ENCODE assay signal across 11 mouse cellular contexts in genomic region chr8:71130411-71131261, GRCm38 (mm10).
A peak's percentile ranks its signal among the peaks of the same experiment; 100 is the strongest.
DNase-seq lines count a peak whose midpoint lies in the region; ATAC-seq lines count a peak whose summit lies in the region.
"Had no signal": no experiment of that assay in that cellular context is flagged by ENCODE, and none has a peak within 500 bp of the region (broad histone marks: within the 10 kb centered on the region; RNA-seq: fewer than 3 reads in every experiment).

No protein-coding gene starts in this region.

- no peak for DNase-seq in heart, postnatal 10 days
- DNase-seq in ES-CJ7 (ENCODE audit: low read depth, low spot score): peak; percentile 14
- no peak for DNase-seq in midbrain, embryonic 14.5 days
- no peak for DNase-seq in cerebellum, adult 11 months
- DNase-seq in cerebellum, postnatal 36 days: no peak
- DNase-seq: adrenal gland, postnatal 14 days; gastrocnemius, adult 2 months; liver, postnatal 0 days had no signal

- no peak overlapping the region for H3K27ac ChIP-seq in heart, embryonic 15.5 days
- no peak overlapping the region for H3K27ac ChIP-seq in hindbrain, embryonic 12.5 days
- H3K27ac ChIP-seq in midbrain, embryonic 14.5 days (replicated peaks; ENCODE audit: low read depth, low read length): no peak overlapping the region
- H3K27ac ChIP-seq: gastrocnemius, adult 2 months had no signal

- H3K4me2 ChIP-seq in heart, embryonic 15.5 days: no peak overlapping the region
- no peak overlapping the region for H3K4me2 ChIP-seq in hindbrain, embryonic 12.5 days (replicated peaks)
- H3K4me2 ChIP-seq in midbrain, embryonic 14.5 days (ENCODE audit: low read length): no peak overlapping the region

- 52% methylated on average over 4 of the region's 4 CpGs for WGBS in heart, embryonic 15.5 days
- 64% methylated on average over 4 of the region's 4 CpGs for WGBS in hindbrain, embryonic 12.5 days
- 64% methylated on average over 4 of the region's 4 CpGs for WGBS in midbrain, embryonic 14.5 days

- no peaks in the 10 kb centered on the region for H3K9me3 ChIP-seq in heart, embryonic 15.5 days (replicated peaks)
- H3K9me3 ChIP-seq in hindbrain, embryonic 12.5 days (replicated peaks): no peaks in the 10 kb centered on the region
- no peaks in the 10 kb centered on the region for H3K9me3 ChIP-seq in midbrain, embryonic 14.5 days (ENCODE audit: control insufficient read depth, low read length)

- no peak overlapping the region for H3K9ac ChIP-seq in heart, embryonic 15.5 days
- H3K9ac ChIP-seq in hindbrain, embryonic 12.5 days: no peak overlapping the region
- no peak overlapping the region for H3K9ac ChIP-seq in midbrain, embryonic 14.5 days (replicated peaks; ENCODE audit: low read length)
- H3K9ac ChIP-seq: liver, postnatal 0 days had no signal

- peak; percentile 72 for ATAC-seq in heart, embryonic 15.5 days (replicated peaks; ENCODE audit: insufficient number of reproducible peaks, insufficient read depth, low FRiP score, low read depth)
- peak; percentile 73 for ATAC-seq in hindbrain, embryonic 12.5 days (ENCODE audit: low FRiP score)
- peak; percentile 59 for ATAC-seq in midbrain, embryonic 14.5 days (ENCODE audit: low FRiP score, low TSS enrichment)
- no peak for ATAC-seq in inflammation-experienced regulatory T-cells, adult 6 months
- ATAC-seq: liver, postnatal 0 days had no signal

- no peak overlapping the region for H3K4me3 ChIP-seq in heart, embryonic 15.5 days
- H3K4me3 ChIP-seq in hindbrain, embryonic 12.5 days: no peak overlapping the region
- no peak overlapping the region for H3K4me3 ChIP-seq in midbrain, embryonic 14.5 days (replicated peaks; ENCODE audit: low read depth, low read length)
- H3K4me3 ChIP-seq: gastrocnemius, adult 2 months had no signal

- 0 out of 2 replicates have a peak, but pooled peaks cover 4% of the 10 kb centered on the region for H3K27me3 ChIP-seq in heart, embryonic 15.5 days
- H3K27me3 ChIP-seq in hindbrain, embryonic 12.5 days: no peaks in the 10 kb centered on the region
- no peaks in the 10 kb centered on the region for H3K27me3 ChIP-seq in midbrain, embryonic 14.5 days (ENCODE audit: control insufficient read depth, insufficient read depth, low read length)

- no peaks in the 10 kb centered on the region for H3K36me3 ChIP-seq in heart, embryonic 15.5 days
- H3K36me3 ChIP-seq in hindbrain, embryonic 12.5 days: no peaks in the 10 kb centered on the region
- no peaks in the 10 kb centered on the region for H3K36me3 ChIP-seq in midbrain, embryonic 14.5 days (ENCODE audit: control insufficient read depth, insufficient read depth, low read length)

- intact Hi-C loops in heart, postnatal 10 days (cut with DNase I): loop anchor here (2.0 to 5.0 kb wide), 2 partner anchors 682 to 728 kb away; no protein-coding TSS in a partner anchor

- H3K4me1 ChIP-seq in heart, embryonic 15.5 days (replicated peaks): no peaks in the 10 kb centered on the region
- no peaks in the 10 kb centered on the region for H3K4me1 ChIP-seq in hindbrain, embryonic 12.5 days
- H3K4me1 ChIP-seq in midbrain, embryonic 14.5 days (ENCODE audit: control insufficient read depth, insufficient read depth, low read length): no peaks in the 10 kb centered on the region
